Mouse (Mus musculus) neural tube, embryonic 11.5 days (tissue): ENCODE measurements around the gene Gm17268. TPM values are rescaled to one million over a fixed set of nuclear protein-coding genes. Genes with fewer than 3 reads are reported as not detected.

Experiments
- ATAC-seq: fragments of 200-750 bp; cut with Nextera tagmentation; 2 replicates; pipeline ENCODE4 v1.8.0; 2017; ENCODE audit warnings: moderate number of reproducible peaks, mild to moderate bottlenecking, moderate TSS enrichment, moderate library complexity; ENCODE audit not compliant: insufficient read depth, low FRiP score, low TSS enrichment
- DNase-seq: peaks from one replicate; pipeline ENCODE4 v3.0.0-alpha.2; 2015; ENCODE audit warnings: low spot score
- H3K27ac ChIP-seq: fragments of 300-500 bp; sonication (generic); 2 replicates; pipeline ENCODE4 v1.5.1; 2014; ENCODE audit warnings: low read depth, mild to moderate bottlenecking, low read length
- H3K27me3 ChIP-seq: fragments of 300-500 bp; sonication (generic); 2 replicates; pipeline ENCODE4 v1.6.1; 2014; ENCODE audit warnings: mild to moderate bottlenecking, low read length, mixed read lengths; ENCODE audit not compliant: control insufficient read depth, insufficient read depth
- H3K36me3 ChIP-seq: fragments of 300-500 bp; sonication (generic); 2 replicates; pipeline ENCODE4 v1.6.1; 2014; ENCODE audit warnings: mild to moderate bottlenecking, low read length, moderate library complexity, mixed read lengths; ENCODE audit not compliant: control insufficient read depth, insufficient read depth
- H3K4me1 ChIP-seq: fragments of 300-500 bp; sonication (generic); 2 replicates; pipeline ENCODE4 v1.6.1; 2014; ENCODE audit warnings: low read length, mixed read lengths; ENCODE audit not compliant: control insufficient read depth, insufficient read depth
- H3K4me2 ChIP-seq: fragments of 300-500 bp; sonication (generic); 2 replicates; pipeline ENCODE4 v1.6.1; 2014; ENCODE audit warnings: low read depth, mild to moderate bottlenecking, moderate library complexity
- H3K4me3 ChIP-seq: fragments of 300-500 bp; sonication (generic); 2 replicates; pipeline ENCODE4 v1.5.1; 2014; ENCODE audit warnings: low read depth, low read length
- H3K9ac ChIP-seq: fragments of 300-500 bp; sonication (generic); 2 replicates; pipeline ENCODE4 v1.6.1; 2014; ENCODE audit warnings: mild to moderate bottlenecking, low read length
- H3K9me3 ChIP-seq: fragments of 300-500 bp; sonication (generic); 2 replicates; pipeline ENCODE4 v1.6.1; 2016; ENCODE audit warnings: low read length; ENCODE audit not compliant: control insufficient read depth
- WGBS: fragments of 180-500 bp; shearing (Covaris S2); extraction: QIAGEN DNeasy Blood & Tissue Kit; methylation state at CpG from one replicate; pipeline ENCODE4 v1.1.7; 2014; 5-methylcytosine and 5-hydroxymethylcytosine counted together
- polyA plus RNA-seq: library from polyadenylated mRNA; unstranded; fragments of >200 nt; fragmentation: Nextera tagmentation; extraction: Ambion mirVana; gene quantifications from 2 replicates; pipeline ENCODE4 v1.2.1, GENCODE M21; 2014

Gm17268 gene
- polyA plus RNA-seq, 1 experiment from 2014 or later, result not detected

GRCm38 (mm10) chr11:82000581-82000980 is 37.8 kb downstream of the Gm17268 start:
- Histone ChIP-seq H3K27me3 (no peaks in the 10 kb centered on the region), H3K4me3 (no peak overlapping the region), H3K36me3 (no peaks in the 10 kb centered on the region), H3K9me3 (no peaks in the 10 kb centered on the region), H3K9ac (no peak overlapping the region), H3K27ac (no peak overlapping the region), H3K4me2 (no peak overlapping the region), H3K4me1 (no peaks in the 10 kb centered on the region)
- 57% methylated on average over 5 of the region's 5 CpGs for WGBS
- DNase-seq, result no peak
- no peak for ATAC-seq

DNA sequence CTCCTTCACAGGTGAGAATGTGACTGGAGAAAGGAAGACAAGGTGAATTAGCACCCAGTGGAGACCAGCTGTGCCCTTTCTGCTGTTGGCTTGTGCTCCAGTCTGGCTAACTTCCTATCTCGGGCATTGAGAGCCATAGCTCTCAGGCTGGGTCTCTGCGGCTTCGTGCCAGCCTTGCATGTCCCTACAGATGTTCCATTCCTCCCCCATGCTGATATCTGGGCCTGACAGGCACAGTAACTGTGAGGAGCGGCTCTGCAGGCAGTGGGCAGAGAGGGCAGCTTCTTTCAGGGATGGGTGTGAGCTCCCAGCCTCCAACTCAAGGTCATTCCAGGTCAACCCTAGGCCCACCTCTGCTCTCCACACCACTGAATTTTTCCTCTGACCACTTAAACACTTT is 38.9 kb downstream of the Gm17268 start:
- Histone ChIP-seq H3K36me3 (no peaks in the 10 kb centered on the region), H3K9me3 (no peaks in the 10 kb centered on the region), H3K9ac (no peak overlapping the region), H3K27me3 (no peaks in the 10 kb centered on the region), H3K27ac (no peak overlapping the region), H3K4me3 (no peak overlapping the region), H3K4me2 (no peak overlapping the region), H3K4me1 (no peaks in the 10 kb centered on the region)
- no peak for DNase-seq
- no peak for ATAC-seq
- 90% methylated on average over 4 of the region's 4 CpGs for WGBS

- H3K9me3 ChIP-seq, result no peaks in the 10 kb centered on the region
- H3K4me3 ChIP-seq, result no peak overlapping the region
- H3K27me3 ChIP-seq, result no peaks in the 10 kb centered on the region
- ATAC-seq (no peak), DNase-seq (no peak)
- H3K9ac ChIP-seq, result no peak overlapping the region
- H3K4me2 ChIP-seq, result no peak overlapping the region
- H3K4me1 ChIP-seq, result no peaks in the 10 kb centered on the region
- no peaks in the 10 kb centered on the region for H3K36me3 ChIP-seq
- 94% methylated on average over 3 of the region's 3 CpGs for WGBS
- H3K27ac ChIP-seq, result no peak overlapping the region
Measured at GRCm38 (mm10) chr11:81998646-81999045, 39.7 kb downstream of the Gm17268 start.

DNA sequence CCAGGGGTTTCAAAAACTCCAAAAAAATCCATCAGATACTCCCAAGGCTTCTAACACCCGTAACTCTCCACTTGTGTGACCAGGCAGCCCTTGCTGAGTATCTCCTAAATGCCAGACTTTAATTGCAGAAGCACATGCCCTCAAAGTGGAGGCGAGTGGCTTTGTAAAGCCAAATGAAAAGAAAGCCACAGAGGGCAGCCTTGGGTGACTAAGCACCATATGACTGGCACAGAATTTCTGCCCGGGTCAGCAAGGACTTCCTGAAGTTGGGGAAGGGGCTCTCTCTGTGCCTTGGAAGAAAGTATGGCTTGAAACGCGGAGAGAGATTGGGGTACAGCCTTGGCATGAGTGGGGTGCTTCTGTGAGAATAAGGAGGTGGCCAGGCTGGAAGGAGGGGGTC is 41.3 kb downstream of the Gm17268 start:
- 84% methylated on average over 5 of the region's 5 CpGs for WGBS
- ATAC-seq (no peak), DNase-seq (no peak)

DNA sequence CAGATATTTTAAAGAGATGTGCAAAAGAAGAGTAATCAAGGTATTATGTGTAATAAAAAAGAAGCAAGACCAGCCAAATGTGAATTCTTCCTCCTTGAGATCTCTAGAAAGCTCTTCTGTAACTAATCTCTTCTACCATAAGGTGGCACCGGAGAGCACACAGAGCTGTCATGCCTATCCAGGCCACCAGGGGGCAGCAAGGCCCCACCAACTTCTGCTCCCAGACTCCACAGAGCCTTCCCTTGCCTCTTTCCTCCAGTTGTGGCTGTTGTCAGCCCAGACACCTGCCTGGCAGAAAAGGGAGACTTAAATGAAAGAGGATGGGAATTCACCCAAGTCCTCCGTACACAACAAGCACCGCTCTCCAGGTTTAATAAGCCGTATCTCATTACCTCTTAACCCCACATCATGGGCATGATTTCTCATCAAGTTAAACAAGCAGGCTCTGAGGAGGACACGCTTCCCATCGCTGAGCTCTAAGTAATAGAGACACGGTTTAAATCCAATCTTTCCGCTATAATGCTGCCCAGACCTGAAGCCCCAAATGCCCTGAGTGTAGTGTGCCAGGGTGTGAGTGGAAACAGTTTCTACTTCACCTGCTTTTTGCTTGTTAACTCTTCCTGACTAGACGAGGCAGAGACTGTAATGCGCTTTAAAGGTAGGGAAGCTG is 42.1 kb downstream of the Gm17268 start:
- H3K4me2 ChIP-seq, result no peak overlapping the region
- DNase-seq (peak; percentile 86), ATAC-seq (no peak)
- H3K4me3 ChIP-seq, result no peak overlapping the region
- H3K4me1 ChIP-seq, result no peaks in the 10 kb centered on the region
- H3K27ac ChIP-seq, result no peak overlapping the region
- WGBS, result 64% methylated on average over 10 of the region's 10 CpGs
- H3K36me3 ChIP-seq, result no peaks in the 10 kb centered on the region
- no peaks in the 10 kb centered on the region for H3K9me3 ChIP-seq
- H3K9ac ChIP-seq, result no peak overlapping the region
- H3K27me3 ChIP-seq, result no peaks in the 10 kb centered on the region

More for the DNA sequence above, 41.3 kb downstream of the Gm17268 start:
- H3K36me3 ChIP-seq, result no peaks in the 10 kb centered on the region
- H3K27me3 ChIP-seq, result no peaks in the 10 kb centered on the region
- no peak overlapping the region for H3K9ac ChIP-seq
- H3K9me3 ChIP-seq, result no peaks in the 10 kb centered on the region
- no peak overlapping the region for H3K4me2 ChIP-seq
- H3K4me1 ChIP-seq, result no peaks in the 10 kb centered on the region
- no peak overlapping the region for H3K27ac ChIP-seq
- no peak overlapping the region for H3K4me3 ChIP-seq

DNA sequence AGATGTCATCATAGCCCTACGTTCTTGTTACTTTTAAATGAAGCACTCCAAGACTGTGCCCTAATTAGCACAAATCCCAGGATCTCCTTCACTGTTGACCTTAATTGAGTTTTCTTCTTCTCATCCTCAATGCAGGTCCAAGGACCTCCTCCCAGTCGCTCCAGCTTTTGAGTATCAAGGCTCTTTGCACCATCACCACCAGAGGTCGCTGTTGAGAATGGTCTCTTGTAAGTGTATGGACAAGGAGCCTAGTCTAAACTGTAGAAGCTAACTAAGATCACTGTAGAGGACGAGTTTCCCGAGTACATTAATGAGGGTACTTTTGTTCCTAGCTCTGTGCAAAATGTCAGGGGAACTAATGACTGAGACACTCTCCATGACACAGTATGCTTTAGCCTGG is 55.2 kb downstream of the Gm17268 start:
- no peaks in the 10 kb centered on the region for H3K36me3 ChIP-seq
- no peak overlapping the region for H3K4me3 ChIP-seq
- DNase-seq (peak; percentile 49), ATAC-seq (no peak)
- H3K27me3 ChIP-seq, result no peaks in the 10 kb centered on the region
- H3K9ac ChIP-seq, result no peak overlapping the region
- H3K27ac ChIP-seq, result no peak overlapping the region
- no peaks in the 10 kb centered on the region for H3K9me3 ChIP-seq
- 37% methylated on average over 5 of the region's 5 CpGs for WGBS
- H3K4me2 ChIP-seq, result no peak overlapping the region
- H3K4me1 ChIP-seq, result no peaks in the 10 kb centered on the region

- no peak overlapping the region for H3K4me2 ChIP-seq
- H3K27me3 ChIP-seq, result no peaks in the 10 kb centered on the region
- peak; percentile 45 for DNase-seq
- WGBS, result 33% methylated on average over 11 of the region's 11 CpGs
- no peak overlapping the region for H3K4me3 ChIP-seq
- H3K27ac ChIP-seq, result no peak overlapping the region
- no peaks in the 10 kb centered on the region for H3K9me3 ChIP-seq
- H3K4me1 ChIP-seq, result no peaks in the 10 kb centered on the region
- no peaks in the 10 kb centered on the region for H3K36me3 ChIP-seq
- H3K9ac ChIP-seq, result no peak overlapping the region
- no peak for ATAC-seq
Measured at GRCm38 (mm10) chr11:81982191-81982590, 56.2 kb downstream of the Gm17268 start.

Other genes with a start within 250 kb of the Gm17268 start
- gene 5530401A14Rik, start 177.9 kb downstream of the Gm17268 start, polyA plus RNA-seq, result 0.08 TPM in 1 of 2 replicates, not detected in the other
- 2.3 and 2.5 TPM in 2 replicates for gene Asic2, start 70.1 kb downstream of the Gm17268 start, polyA plus RNA-seq
- gene Ccl2, start 3.0 kb downstream of the Gm17268 start, polyA plus RNA-seq, result 1.6 and 2.1 TPM in 2 replicates
- 0.60 and 0.73 TPM in 2 replicates for gene Ccl7, start 7.2 kb upstream of the Gm17268 start, polyA plus RNA-seq
- 0.21 TPM in 1 of 2 replicates, not detected in the other for gene Ccl11, start 19.3 kb upstream of the Gm17268 start, polyA plus RNA-seq
- 0.97 and 2.2 TPM in 2 replicates for gene Ccl12, start 63.3 kb upstream of the Gm17268 start, polyA plus RNA-seq
- gene Ccl8, start 76.6 kb upstream of the Gm17268 start, polyA plus RNA-seq, result not detected in 2 replicates